ENCODE assay signal across 8 mouse cellular contexts in the genomic region with DNA sequence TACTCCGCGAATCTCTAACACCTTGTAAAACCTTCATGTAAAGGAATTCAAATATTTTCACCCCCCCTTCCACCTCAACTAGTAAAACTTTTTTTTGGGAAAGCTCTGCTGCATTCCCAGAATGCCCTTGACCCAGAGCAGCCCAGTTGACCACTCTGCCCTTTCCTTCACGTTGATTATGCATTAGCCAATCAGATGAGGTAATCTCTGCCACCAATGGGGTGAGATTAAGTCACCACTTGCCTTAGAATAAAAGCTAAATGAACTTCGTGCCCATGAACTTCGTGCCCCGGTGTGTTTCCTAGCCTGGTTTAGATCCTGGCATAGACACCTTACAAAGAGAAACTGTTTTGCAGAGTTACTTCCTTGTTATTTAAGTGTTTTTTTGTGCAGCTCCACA. TPM values are rescaled to one million over a fixed set of nuclear protein-coding genes. Genes with fewer than 3 reads are reported as not detected.
DNase-seq lines count a peak whose midpoint lies in the region; ATAC-seq lines count a peak whose summit lies in the region.

No protein-coding gene starts in this region.

- H3K4me2 ChIP-seq in hindbrain, embryonic 15.5 days = peak overlapping the region; percentile 71
- H3K4me2 ChIP-seq in liver, embryonic 13.5 days = peak overlapping the region; percentile 92

- peak; percentile 34 for DNase-seq in embryo, embryonic 10.5 days (ENCODE audit: low spot score)
- DNase-seq in embryo, embryonic 9.5 days (ENCODE audit: extremely low spot score) = no peak
- no peak for DNase-seq in liver, embryonic 13.5 days
- DNase-seq in skeletal muscle tissue, adult 2 months (ENCODE audit: low read depth, low spot score) = peak; percentile 51
- DNase-seq in urinary bladder, adult 18-20 months (ENCODE audit: low spot score in 2 of 2) = no peak
- DNase-seq in left cerebral cortex, postnatal 36 days (ENCODE audit: low spot score in 2 of 2) = no peak

- H3K27ac ChIP-seq in brown adipose tissue, adult 24 weeks (replicated peaks; ENCODE audit: low read depth, low read length) = peak overlapping the region; percentile 100
- H3K27ac ChIP-seq in hindbrain, embryonic 15.5 days (replicated peaks) = peak overlapping the region; percentile 96
- peak overlapping the region; percentile 97 for H3K27ac ChIP-seq in liver, embryonic 13.5 days

- H3K9me3 ChIP-seq in hindbrain, embryonic 15.5 days = no peaks in the 10 kb centered on the region
- H3K9me3 ChIP-seq in liver, embryonic 13.5 days (replicated peaks) = no peaks in the 10 kb centered on the region

- ATAC-seq in hindbrain, embryonic 15.5 days (ENCODE audit: low FRiP score, low read depth) = no peak
- no peak for ATAC-seq in liver, embryonic 13.5 days (ENCODE audit: low read depth)

- H3K4me3 ChIP-seq in brown adipose tissue, adult 24 weeks (ENCODE audit: insufficient read depth, low read depth, low read length) = peak overlapping the region; percentile 87
- H3K4me3 ChIP-seq in hindbrain, embryonic 15.5 days = peak overlapping the region; percentile 72
- peak overlapping the region; percentile 77 for H3K4me3 ChIP-seq in liver, embryonic 13.5 days (replicated peaks)

- 45% methylated on average over 6 of the region's 6 CpGs for WGBS in hindbrain, embryonic 15.5 days
- WGBS in liver, embryonic 13.5 days (ENCODE audit: insufficient replicate concordance) = 37% methylated on average over 6 of the region's 6 CpGs

- H3K4me1 ChIP-seq in brown adipose tissue, adult 24 weeks (ENCODE audit: control insufficient read depth, insufficient read depth, insufficient read length, low read length) = peaks cover 6% of the 10 kb centered on the region
- H3K4me1 ChIP-seq in hindbrain, embryonic 15.5 days (replicated peaks) = peaks cover 20% of the 10 kb centered on the region
- H3K4me1 ChIP-seq in liver, embryonic 13.5 days (replicated peaks) = peaks cover 40% of the 10 kb centered on the region

- no peaks in the 10 kb centered on the region for H3K27me3 ChIP-seq in hindbrain, embryonic 15.5 days
- H3K27me3 ChIP-seq in liver, embryonic 13.5 days = no peaks in the 10 kb centered on the region

- intact Hi-C loops in left cerebral cortex, postnatal 36 days (cut with DNase I) = no loop called here

- H3K36me3 ChIP-seq in hindbrain, embryonic 15.5 days = no peaks in the 10 kb centered on the region
- 0 out of 2 replicates have a peak, but pooled peaks cover 5% of the 10 kb centered on the region for H3K36me3 ChIP-seq in liver, embryonic 13.5 days

- peak overlapping the region; percentile 76 for H3K9ac ChIP-seq in hindbrain, embryonic 15.5 days
- H3K9ac ChIP-seq in liver, embryonic 13.5 days = peak overlapping the region; percentile 87

RNA-seq across cellular contexts. Expression of a gene that starts 20.6 kb away (rescaled TPM):
- not detected in 2 replicates for polyA plus RNA-seq in brown adipose tissue, adult 24 weeks (2012; ENCODE audit: insufficient read depth, insufficient read length, missing spikeins)
- polyA plus RNA-seq in hindbrain, embryonic 15.5 days (2015; fragmentation: Nextera tagmentation; extraction: Ambion mirVana) = not detected in 2 replicates
- not detected in 2 replicates for polyA plus RNA-seq in liver, embryonic 13.5 days (2015; fragmentation: Nextera tagmentation; extraction: Ambion mirVana)
- total RNA-seq in left cerebral cortex, postnatal 36 days (2021) = not detected

RNA-seq across cellular contexts. Expression of a gene that starts 31.5 kb away (rescaled TPM):
- polyA plus RNA-seq in brown adipose tissue, adult 24 weeks (2012; ENCODE audit: insufficient read depth, insufficient read length, missing spikeins) = 352 and 400 TPM in 2 replicates
- 931 and 940 TPM in 2 replicates for polyA plus RNA-seq in hindbrain, embryonic 15.5 days (2015; fragmentation: Nextera tagmentation; extraction: Ambion mirVana)
- 284 and 331 TPM in 2 replicates for polyA plus RNA-seq in liver, embryonic 13.5 days (2015; fragmentation: Nextera tagmentation; extraction: Ambion mirVana)
- 100 to 1,000 TPM; 311 to 333 TPM for total RNA-seq in left cerebral cortex, postnatal 36 days (2021)

RNA-seq across cellular contexts. Expression of a gene that starts 41.4 kb away (rescaled TPM):
- not detected in 2 replicates for polyA plus RNA-seq in brown adipose tissue, adult 24 weeks (2012; ENCODE audit: insufficient read depth, insufficient read length, missing spikeins)
- polyA plus RNA-seq in hindbrain, embryonic 15.5 days (2015; fragmentation: Nextera tagmentation; extraction: Ambion mirVana) = not detected in 2 replicates
- 0.17 TPM in 1 of 2 replicates, not detected in the other for polyA plus RNA-seq in liver, embryonic 13.5 days (2015; fragmentation: Nextera tagmentation; extraction: Ambion mirVana)
- total RNA-seq in left cerebral cortex, postnatal 36 days (2021) = not detected

Comparison
In these comparisons a context has a peak if more than half of its experiments do, and no peak if none do; other contexts are left out.
1. DNase-seq: peak in embryo, embryonic 10.5 days (single experiment) and skeletal muscle tissue, adult 2 months (single experiment); none in embryo, embryonic 9.5 days (single experiment), liver, embryonic 13.5 days (single experiment), urinary bladder, adult 18-20 months (0 of 2) and left cerebral cortex, postnatal 36 days (0 of 2).
2. Peak in every context shown above with its lines, with median percentiles within 50 percentile points of each other: H3K27ac ChIP-seq and H3K4me3 ChIP-seq.